Mouse (Mus musculus): Measurements from ENCODE around the gene Fam124a. TPM values are rescaled to one million over a fixed set of nuclear protein-coding genes. Genes with fewer than 3 reads are reported as not detected.

Gene Fam124a
- polyA plus RNA-seq, 1 experiment = 0.06 TPM

DNA sequence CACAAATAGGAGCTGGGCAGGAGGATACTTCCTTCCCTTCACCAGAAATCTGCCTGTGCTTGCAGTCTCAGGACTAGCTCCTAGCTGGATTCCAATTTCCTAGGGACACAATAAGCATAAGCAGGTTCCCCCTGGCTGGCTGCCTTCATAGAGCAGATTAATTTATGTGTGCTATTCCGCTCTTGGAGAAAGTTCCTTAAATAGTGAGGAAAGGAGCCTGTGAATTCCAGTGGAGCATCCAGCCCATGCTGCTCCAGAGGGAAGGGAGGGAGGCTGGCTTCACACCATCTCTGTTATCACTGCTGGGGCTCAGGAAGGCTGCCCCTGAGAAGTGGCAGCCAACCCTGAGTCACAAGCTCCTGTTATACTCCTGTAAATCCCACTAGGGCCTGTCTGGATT is 46.7 kb downstream of the Fam124a start:
- no peak for TF ChIP-seq REST (IDR thresholded peaks at IDR 0.05; ENCODE audit: insufficient read depth, insufficient read length)
- TF ChIP-seq POLR2AphosphoS2 (IDR thresholded peaks at IDR 0.05; ENCODE audit: insufficient read length, low read depth) = no peak
- no peak for TF ChIP-seq E2F4 (IDR thresholded peaks at IDR 0.05; ENCODE audit: insufficient read depth)
- no peak for TF ChIP-seq POLR2A (IDR thresholded peaks at IDR 0.05; ENCODE audit: insufficient read length, low read depth)
- no peak for TF ChIP-seq USF1 (IDR thresholded peaks at IDR 0.05; ENCODE audit: low read depth)
- no peak for TF ChIP-seq TCF12 (IDR thresholded peaks at IDR 0.05; ENCODE audit: insufficient read depth, poor library complexity, severe bottlenecking)
- no peak for TF ChIP-seq MAX (IDR thresholded peaks at IDR 0.05; ENCODE audit: low read depth)
- TF ChIP-seq MYOD1 (IDR thresholded peaks at IDR 0.05; ENCODE audit: control insufficient read depth in 1 of 3, insufficient read length in 2 of 3, low read depth in 2 of 3) = no peak
- TF ChIP-seq TCF3 (IDR thresholded peaks at IDR 0.05; ENCODE audit: insufficient read length, low read depth) = no peak
- TF ChIP-seq MYOG (IDR thresholded peaks at IDR 0.05; ENCODE audit: control insufficient read depth in 1 of 3, insufficient read depth in 1 of 3, insufficient read length in 2 of 3, low read depth in 2 of 3) = no peak
- no peak for TF ChIP-seq SRF (IDR thresholded peaks at IDR 0.05; ENCODE audit: control insufficient read depth, insufficient read length, low read depth)
- TF ChIP-seq CEBPB (IDR thresholded peaks at IDR 0.05; ENCODE audit: insufficient read depth, poor library complexity, severe bottlenecking) = no peak
- Histone ChIP-seq H3K4me2 (ENCODE audit: low read depth) (no peak overlapping the region), H3K79me2 (ENCODE audit: control insufficient read depth, insufficient read depth) (no peaks in the 10 kb centered on the region), H3ac (ENCODE audit: control insufficient read depth, insufficient read length) (no peak overlapping the region), H3K27me3 (ENCODE audit: control insufficient read depth, insufficient read depth, insufficient read length) (peaks cover 22% of the 10 kb centered on the region), H3K36me3 (ENCODE audit: control insufficient read depth, insufficient read depth) (no peaks in the 10 kb centered on the region), H3K4me3 (no peak overlapping the region)

- Histone ChIP-seq H3K27me3 (ENCODE audit: control insufficient read depth, insufficient read depth, insufficient read length) (peaks cover 22% of the 10 kb centered on the region), H3ac (ENCODE audit: control insufficient read depth, insufficient read length) (no peak overlapping the region), H3K4me3 (no peak overlapping the region), H3K36me3 (ENCODE audit: control insufficient read depth, insufficient read depth) (no peaks in the 10 kb centered on the region), H3K4me2 (ENCODE audit: low read depth) (no peak overlapping the region), H3K79me2 (ENCODE audit: control insufficient read depth, insufficient read depth) (no peaks in the 10 kb centered on the region)
- TF ChIP-seq POLR2A (IDR thresholded peaks at IDR 0.05; ENCODE audit: insufficient read length, low read depth) (no peak), CEBPB (IDR thresholded peaks at IDR 0.05; ENCODE audit: insufficient read depth, poor library complexity, severe bottlenecking) (no peak), USF1 (IDR thresholded peaks at IDR 0.05; ENCODE audit: low read depth) (no peak), REST (IDR thresholded peaks at IDR 0.05; ENCODE audit: insufficient read depth, insufficient read length) (no peak), MAX (IDR thresholded peaks at IDR 0.05; ENCODE audit: low read depth) (no peak), MYOD1 (IDR thresholded peaks at IDR 0.05; ENCODE audit: control insufficient read depth in 1 of 3, insufficient read length in 2 of 3, low read depth in 2 of 3) (no peak), TCF12 (IDR thresholded peaks at IDR 0.05; ENCODE audit: insufficient read depth, poor library complexity, severe bottlenecking) (no peak)
These were observed 47.3 kb downstream of the Fam124a start for GRCm38 (mm10) chr14:62602869-62603268.

- Histone ChIP-seq H3ac (ENCODE audit: control insufficient read depth, insufficient read length) (no peak overlapping the region), H3K79me2 (ENCODE audit: control insufficient read depth, insufficient read depth) (no peaks in the 10 kb centered on the region), H3K4me3 (no peak overlapping the region), H3K36me3 (ENCODE audit: control insufficient read depth, insufficient read depth) (no peaks in the 10 kb centered on the region), H3K4me2 (ENCODE audit: low read depth) (no peak overlapping the region), H3K27me3 (ENCODE audit: control insufficient read depth, insufficient read depth, insufficient read length) (peaks cover 22% of the 10 kb centered on the region)
- TF ChIP-seq MYOG (IDR thresholded peaks at IDR 0.05; ENCODE audit: control insufficient read depth in 1 of 3, insufficient read depth in 1 of 3, insufficient read length in 2 of 3, low read depth in 2 of 3) = no peak
These were observed 52.3 kb downstream of the Fam124a start for GRCm38 (mm10) chr14:62607791-62608196.

GRCm38 (mm10) chr14:62609904-62610303 is 54.4 kb downstream of the Fam124a start:
- Histone ChIP-seq H3K4me3 (no peak overlapping the region), H3K4me2 (ENCODE audit: low read depth) (no peak overlapping the region), H3K36me3 (ENCODE audit: control insufficient read depth, insufficient read depth) (no peaks in the 10 kb centered on the region), H3K27me3 (ENCODE audit: control insufficient read depth, insufficient read depth, insufficient read length) (peaks cover 13% of the 10 kb centered on the region), H3ac (ENCODE audit: control insufficient read depth, insufficient read length) (no peak overlapping the region), H3K79me2 (ENCODE audit: control insufficient read depth, insufficient read depth) (no peaks in the 10 kb centered on the region)
- TF ChIP-seq MYOD1 (IDR thresholded peaks at IDR 0.05; ENCODE audit: control insufficient read depth in 1 of 3, insufficient read length in 2 of 3, low read depth in 2 of 3) (no peak), SRF (IDR thresholded peaks at IDR 0.05; ENCODE audit: control insufficient read depth, insufficient read length, low read depth) (no peak), MAX (IDR thresholded peaks at IDR 0.05; ENCODE audit: low read depth) (no peak), REST (IDR thresholded peaks at IDR 0.05; ENCODE audit: insufficient read depth, insufficient read length) (no peak), MYOG (IDR thresholded peaks at IDR 0.05; ENCODE audit: control insufficient read depth in 1 of 3, insufficient read depth in 1 of 3, insufficient read length in 2 of 3, low read depth in 2 of 3) (no peak)

GRCm38 (mm10) chr14:62622393-62622792 is 66.9 kb downstream of the Fam124a start:
- Histone ChIP-seq H3K4me2 (ENCODE audit: low read depth) (no peak overlapping the region), H3K27me3 (ENCODE audit: control insufficient read depth, insufficient read depth, insufficient read length) (no peaks in the 10 kb centered on the region), H3K79me2 (ENCODE audit: control insufficient read depth, insufficient read depth) (no peaks in the 10 kb centered on the region), H3K36me3 (ENCODE audit: control insufficient read depth, insufficient read depth) (no peaks in the 10 kb centered on the region), H3K4me3 (no peak overlapping the region), H3ac (ENCODE audit: control insufficient read depth, insufficient read length) (no peak overlapping the region)
- no peak for TF ChIP-seq MAX (IDR thresholded peaks at IDR 0.05; ENCODE audit: low read depth)
- no peak for TF ChIP-seq REST (IDR thresholded peaks at IDR 0.05; ENCODE audit: insufficient read depth, insufficient read length)
- no peak for TF ChIP-seq TCF12 (IDR thresholded peaks at IDR 0.05; ENCODE audit: insufficient read depth, poor library complexity, severe bottlenecking)
- TF ChIP-seq MYOD1 (IDR thresholded peaks at IDR 0.05; ENCODE audit: control insufficient read depth in 1 of 3, insufficient read length in 2 of 3, low read depth in 2 of 3) = no peak
- no peak for TF ChIP-seq POLR2A (IDR thresholded peaks at IDR 0.05; ENCODE audit: insufficient read length, low read depth)
- no peak for TF ChIP-seq E2F4 (IDR thresholded peaks at IDR 0.05; ENCODE audit: insufficient read depth)
- TF ChIP-seq TCF3 (IDR thresholded peaks at IDR 0.05; ENCODE audit: insufficient read length, low read depth) = no peak
- no peak for TF ChIP-seq CEBPB (IDR thresholded peaks at IDR 0.05; ENCODE audit: insufficient read depth, poor library complexity, severe bottlenecking)
- TF ChIP-seq MYOG (IDR thresholded peaks at IDR 0.05; ENCODE audit: control insufficient read depth in 1 of 3, insufficient read depth in 1 of 3, insufficient read length in 2 of 3, low read depth in 2 of 3) = no peak
- no peak for TF ChIP-seq POLR2AphosphoS2 (IDR thresholded peaks at IDR 0.05; ENCODE audit: insufficient read length, low read depth)
- no peak for TF ChIP-seq SRF (IDR thresholded peaks at IDR 0.05; ENCODE audit: control insufficient read depth, insufficient read length, low read depth)
- no peak for TF ChIP-seq USF1 (IDR thresholded peaks at IDR 0.05; ENCODE audit: low read depth)
